Mouse (Mus musculus): Measurements from ENCODE around the gene Gns.
A peak's percentile ranks its signal among the peaks of the same experiment; 100 is the strongest.

Gns gene

GRCm38 (mm10) chr10:121365781-121366272, 937 bp downstream of the Gns start:
- no peak for DNase-seq (ENCODE audit: low read depth, low spot score)

GRCm38 (mm10) chr10:121367271-121367670, 2.4 kb downstream of the Gns start:
- no peak for DNase-seq (ENCODE audit: low read depth, low spot score)

GRCm38 (mm10) chr10:121367780-121368179, 2.9 kb downstream of the Gns start:
- DNase-seq (ENCODE audit: low read depth, low spot score) = no peak

- DNase-seq (ENCODE audit: low read depth, low spot score) = no peak
Observed at GRCm38 (mm10) chr10:121368783-121369465, 4.0 kb downstream of the Gns start.

GRCm38 (mm10) chr10:121370777-121371176, 5.9 kb downstream of the Gns start:
- DNase-seq (ENCODE audit: low read depth, low spot score) = no peak

GRCm38 (mm10) chr10:121374013-121374412, 9.1 kb downstream of the Gns start:
- DNase-seq (ENCODE audit: low read depth, low spot score) = no peak

GRCm38 (mm10) chr10:121374693-121375620, 10.1 kb downstream of the Gns start:
- no peak for DNase-seq (ENCODE audit: low read depth, low spot score)

- no peak for DNase-seq (ENCODE audit: low read depth, low spot score)
Observed at GRCm38 (mm10) chr10:121375649-121376493, 11.0 kb downstream of the Gns start.

GRCm38 (mm10) chr10:121376530-121377271, 11.8 kb downstream of the Gns start:
- no peak for DNase-seq (ENCODE audit: low read depth, low spot score)

- DNase-seq (ENCODE audit: low read depth, low spot score) = no peak
Observed at GRCm38 (mm10) chr10:121379387-121379786, 14.5 kb downstream of the Gns start.

GRCm38 (mm10) chr10:121381280-121381679, 16.4 kb downstream of the Gns start:
- DNase-seq (ENCODE audit: low read depth, low spot score) = no peak

GRCm38 (mm10) chr10:121384710-121385109, 19.8 kb downstream of the Gns start:
- no peak for DNase-seq (ENCODE audit: low read depth, low spot score)

- DNase-seq (ENCODE audit: low read depth, low spot score) = no peak
Observed at GRCm38 (mm10) chr10:121385695-121386094, 20.8 kb downstream of the Gns start.

GRCm38 (mm10) chr10:121386347-121386746, 21.5 kb downstream of the Gns start:
- DNase-seq (ENCODE audit: low read depth, low spot score) = peak; percentile 26

- DNase-seq (ENCODE audit: low read depth, low spot score) = no peak
Observed at GRCm38 (mm10) chr10:121390602-121391001, 25.7 kb downstream of the Gns start.

- DNase-seq (ENCODE audit: low read depth, low spot score) = no peak
Observed at GRCm38 (mm10) chr10:121391901-121392300, 27.0 kb downstream of the Gns start.

GRCm38 (mm10) chr10:121394270-121394669, 29.4 kb downstream of the Gns start:
- no peak for DNase-seq (ENCODE audit: low read depth, low spot score)

GRCm38 (mm10) chr10:121394789-121395325, 30.0 kb downstream of the Gns start:
- no peak for DNase-seq (ENCODE audit: low read depth, low spot score)

GRCm38 (mm10) chr10:121395542-121396176, 30.8 kb downstream of the Gns start:
- DNase-seq (ENCODE audit: low read depth, low spot score) = no peak

GRCm38 (mm10) chr10:121398599-121398998, 33.7 kb downstream of the Gns start:
- no peak for DNase-seq (ENCODE audit: low read depth, low spot score)

All from forelimb bud, embryonic 11.5 days (tissue).